Mouse (Mus musculus) G1E (cell line): Measurements from ENCODE around the gene Fam193b.

ENCODE experiments used
- CTCF ChIP-seq: IDR thresholded peaks from 2 replicates; pipeline ENCODE4 v1.5.1; 2012; ENCODE audit warnings: low read depth, low read length, inconsistent platforms, mixed read lengths
- GATA2 ChIP-seq: IDR thresholded peaks from 2 replicates; pipeline ENCODE4 v1.6.1; 2012; ENCODE audit warnings: low read depth, low read length, inconsistent platforms, borderline replicate concordance
- TAL1 ChIP-seq: conservative IDR thresholded peaks from 2 replicates; pipeline ENCODE4 v1.6.1; 2012; ENCODE audit warnings: low read depth, low read length, inconsistent platforms, mixed read lengths

- TF ChIP-seq TAL1 (no peak), CTCF (no peak), GATA2 (no peak)
These were observed 51.3 kb downstream of the Fam193b start for GRCm38 (mm10) chr13:55519606-55520005.
